Mouse (Mus musculus): ENCODE data around the gene Plxna4.

DNA sequence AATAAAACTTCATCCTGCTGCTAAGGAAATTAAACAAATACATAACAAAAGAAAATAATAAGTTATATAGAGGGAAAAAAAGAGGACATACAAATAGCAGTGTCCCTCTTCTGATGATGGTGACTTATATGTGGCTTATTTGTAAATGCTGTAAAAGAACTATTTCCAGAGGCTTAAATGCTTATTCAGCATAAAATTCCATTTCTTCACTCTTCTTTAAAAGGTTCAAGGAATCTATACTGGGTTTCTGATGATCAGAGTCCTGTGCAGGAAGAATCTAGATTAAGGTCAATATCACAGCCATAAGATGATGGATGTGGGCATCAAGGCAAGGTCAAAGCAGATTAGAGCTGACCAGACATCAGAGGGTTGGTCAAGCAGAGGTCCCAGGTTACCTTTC, 306.5 kb downstream of the Plxna4 start:
- TF ChIP-seq POLR2A (IDR thresholded peaks at IDR 0.05; ENCODE audit: insufficient read depth, low read depth, low read length) (no peak), CTCF (IDR thresholded peaks at IDR 0.05; ENCODE audit: insufficient read depth, low read depth, low read length) (no peak)

Measured in olfactory bulb, adult 2 months (tissue).